Comparison of ENCODE assay signal across 8 mouse cellular contexts in the genomic region with DNA sequence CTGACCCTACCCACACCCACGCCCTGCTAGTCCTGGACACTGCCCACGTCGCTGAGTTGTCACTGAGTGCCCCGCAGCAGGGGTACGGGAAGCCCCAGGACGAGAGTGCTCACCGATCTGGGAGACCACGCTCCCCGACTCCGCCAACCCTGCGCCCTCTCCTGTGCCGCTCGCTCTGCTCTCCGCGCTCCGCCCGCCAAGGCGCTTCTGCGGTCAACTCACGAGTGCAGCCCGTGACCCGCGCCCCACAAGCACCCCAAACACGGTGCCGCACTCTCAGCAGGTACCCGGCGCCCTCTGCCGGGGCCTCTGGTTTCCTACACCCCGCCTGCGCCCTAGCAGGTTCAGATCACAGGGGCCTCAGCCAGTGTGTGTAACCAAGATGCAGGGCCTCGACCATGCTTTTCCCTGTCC. TPM values are rescaled to one million over a fixed set of nuclear protein-coding genes. Genes with fewer than 3 reads are reported as not detected.
DNase-seq lines count a peak whose midpoint lies in the region; ATAC-seq and TF ChIP-seq lines count a peak whose summit lies in the region.

A gene (minus strand): TSS at position 258 of the 414 bp plus-strand sequence.

- H3K4me2 ChIP-seq in forebrain, embryonic 13.5 days, result peak within 1 kb of the TSS; percentile 96
- peak within 1 kb of the TSS; percentile 95 for H3K4me2 ChIP-seq in lung, embryonic 14.5 days

- DNase-seq in CD4-positive, CD25-positive, alpha-beta regulatory T cell, adult 2 months (ENCODE audit: low read depth, low spot score), result peak; percentile 66
- DNase-seq in heart, postnatal 14 days, result peak; percentile 72 to 80
- peak; percentile 69 for DNase-seq in layer of hippocampus, adult 9-10 months (ENCODE audit: low spot score)
- peak; percentile 81 for DNase-seq in lung, embryonic 14.5 days
- DNase-seq in thymus, postnatal 0 days (ENCODE audit: low spot score), result peak; percentile 64

- peak; percentile 88 for TF ChIP-seq CTCF in lung, embryonic 14.5 days (IDR thresholded peaks at IDR 0.05; ENCODE audit: low read depth)
- TF ChIP-seq CTCF in olfactory bulb, adult 2 months (IDR thresholded peaks at IDR 0.05; ENCODE audit: insufficient read depth, low read depth, low read length), result peak; percentile 95

- H3K36me3 ChIP-seq in forebrain, embryonic 13.5 days (ENCODE audit: poor library complexity, severe bottlenecking), result no peaks in the 10 kb centered on the region
- no peaks in the 10 kb centered on the region for H3K36me3 ChIP-seq in lung, embryonic 14.5 days (ENCODE audit: insufficient read depth)

- no peak within 1 kb of the TSS for H3K27ac ChIP-seq in brown adipose tissue, adult 24 weeks (replicated peaks; ENCODE audit: low read depth, low read length)
- H3K27ac ChIP-seq in forebrain, embryonic 13.5 days, result no peak within 1 kb of the TSS
- H3K27ac ChIP-seq in lung, embryonic 14.5 days (ENCODE audit: low read depth), result no peak within 1 kb of the TSS
- no peak within 1 kb of the TSS for H3K27ac ChIP-seq in olfactory bulb, adult 2 months (ENCODE audit: insufficient read depth, low read depth, low read length)

- H3K4me3 ChIP-seq in brown adipose tissue, adult 24 weeks (ENCODE audit: insufficient read depth, low read depth, low read length), result peak within 1 kb of the TSS; percentile 51
- H3K4me3 ChIP-seq in forebrain, embryonic 13.5 days, result peak within 1 kb of the TSS; percentile 49
- peak within 1 kb of the TSS; percentile 46 for H3K4me3 ChIP-seq in lung, embryonic 14.5 days (ENCODE audit: low read depth, low read length)
- peak within 1 kb of the TSS; percentile 44 for H3K4me3 ChIP-seq in olfactory bulb, adult 2 months (ENCODE audit: insufficient read depth, low read depth, low read length)

- H3K4me1 ChIP-seq in brown adipose tissue, adult 24 weeks (ENCODE audit: control insufficient read depth, insufficient read depth, insufficient read length, low read length), result no peaks in the 10 kb centered on the region
- peaks cover 14% of the 10 kb centered on the region for H3K4me1 ChIP-seq in forebrain, embryonic 13.5 days
- H3K4me1 ChIP-seq in lung, embryonic 14.5 days (ENCODE audit: insufficient read depth), result no peaks in the 10 kb centered on the region
- peaks cover 10% of the 10 kb centered on the region for H3K4me1 ChIP-seq in olfactory bulb, adult 2 months (ENCODE audit: control insufficient read depth, insufficient read depth, low read length)

- peaks cover 35% of the 10 kb centered on the region for H3K27me3 ChIP-seq in forebrain, embryonic 13.5 days
- H3K27me3 ChIP-seq in lung, embryonic 14.5 days (ENCODE audit: insufficient read depth, low read length), result peaks cover 22% of the 10 kb centered on the region

- no peaks in the 10 kb centered on the region for H3K9me3 ChIP-seq in forebrain, embryonic 13.5 days (replicated peaks)
- no peaks in the 10 kb centered on the region for H3K9me3 ChIP-seq in lung, embryonic 14.5 days (ENCODE audit: low read depth, low read length)

- ATAC-seq in forebrain, embryonic 13.5 days, result peak; percentile 83
- ATAC-seq in lung, embryonic 14.5 days (ENCODE audit: insufficient read depth), result peak; percentile 73

- under 1% methylated on average over 27 of the region's 31 CpGs for WGBS in forebrain, embryonic 13.5 days
- WGBS in lung, embryonic 14.5 days, result under 1% methylated on average over 31 of the region's 31 CpGs
- 2% methylated on average over 31 of the region's 31 CpGs for WGBS in olfactory bulb, adult 2 months

- no peak for TF ChIP-seq POLR2A in olfactory bulb, adult 2 months (IDR thresholded peaks at IDR 0.05; ENCODE audit: insufficient read depth, low read depth, low read length)

- peak within 1 kb of the TSS; percentile 67 for H3K9ac ChIP-seq in forebrain, embryonic 13.5 days
- peak within 1 kb of the TSS; percentile 51 for H3K9ac ChIP-seq in lung, embryonic 14.5 days

- intact Hi-C loops in heart, postnatal 14 days (cut with DNase I), result loop anchor here (1.0 kb wide), 1 partner anchor 243 kb away; no protein-coding TSS in a partner anchor

RNA-seq across cellular contexts. Expression of the gene that starts here (rescaled TPM):
- polyA plus RNA-seq in brown adipose tissue, adult 24 weeks (2012; ENCODE audit: insufficient read depth, insufficient read length, missing spikeins), result 0.48 TPM in 1 of 2 replicates, not detected in the other
- polyA plus RNA-seq in forebrain, embryonic 13.5 days (2015; fragmentation: Nextera tagmentation; extraction: Ambion mirVana), result 3.4 and 4.1 TPM in 2 replicates
- total RNA-seq in heart, postnatal 14 days (2021), result 1 to 10 TPM in 1 of 2 experiments, under 1 TPM in 1; 0.41 to 1.0 TPM
- 0.24 TPM in 1 of 2 replicates, not detected in the other for polyA plus RNA-seq in lung, embryonic 14.5 days (2014; fragmentation: Nextera tagmentation; extraction: Ambion mirVana)
- polyA plus RNA-seq in olfactory bulb, adult 2 months (2012; ENCODE audit: insufficient read depth, insufficient read length, low replicate concordance, missing spikeins), result not detected in 2 replicates
- polyA plus RNA-seq in thymus, postnatal 0 days (2015; fragmentation: Nextera tagmentation; extraction: Ambion mirVana), result 0.08 and 0.10 TPM in 2 replicates

Comparison
In these comparisons a context has a peak if more than half of its experiments do, and no peak if none do; other contexts are left out.
1. Peak in DNase-seq, ATAC-seq, H3K4me3 ChIP-seq, H3K9ac ChIP-seq and H3K4me2 ChIP-seq in lung, embryonic 14.5 days; RNA of the gene not detected or under 1 TPM.
2. Peak in DNase-seq in thymus, postnatal 0 days; RNA of the gene not detected or under 1 TPM.